Mouse (Mus musculus): ENCODE data around the gene Ndufa6. TPM values are rescaled to one million over a fixed set of nuclear protein-coding genes. Genes with fewer than 3 reads are reported as not detected.

The Ndufa6 gene
- polyA plus RNA-seq (2017; shearing (Covaris generic)): 299 TPM

DNA sequence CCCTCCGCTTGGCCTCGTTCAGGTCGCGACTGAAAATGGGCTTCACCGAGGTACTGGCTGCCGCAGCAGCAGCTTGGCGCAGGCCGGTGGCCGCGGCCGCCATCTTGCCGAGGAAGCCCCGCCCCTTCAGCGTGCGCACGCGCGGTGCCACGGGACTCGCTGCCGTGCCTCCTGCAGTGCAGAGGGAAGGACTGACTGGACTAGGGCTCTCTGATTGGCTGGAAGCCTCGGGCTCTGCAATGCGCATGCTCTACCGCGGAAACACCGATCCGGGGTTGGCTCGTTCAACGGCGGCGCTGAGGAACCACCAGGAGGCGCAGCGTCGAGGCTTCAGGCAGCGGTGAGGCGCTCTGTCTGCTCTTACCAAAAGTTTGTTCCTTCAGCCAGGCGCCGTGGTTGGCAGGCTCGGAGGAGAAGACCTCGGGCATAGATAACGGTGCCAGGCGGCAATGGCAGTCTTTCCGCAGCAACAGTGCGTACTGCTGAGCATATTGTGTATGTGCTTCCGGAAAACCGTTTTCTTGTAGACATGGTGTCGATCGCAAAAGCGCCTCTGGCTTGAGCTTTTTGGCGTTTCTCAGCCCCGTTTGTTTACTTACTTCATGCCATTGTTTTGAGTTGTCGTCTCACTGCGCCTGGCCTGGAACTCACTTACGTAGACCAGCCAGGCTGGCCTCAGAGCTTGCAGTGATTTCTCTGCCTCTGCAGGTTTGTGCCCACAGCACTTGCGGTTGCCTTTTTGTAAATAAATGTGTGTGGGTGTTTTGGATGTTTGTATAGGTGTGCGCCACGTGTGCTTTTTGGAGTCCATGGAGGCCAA, at the start of gene Ndufa6:
Gene Ndufa6, minus strand, starts transcription at position 197 of the 820 bp plus-strand sequence.

DNA sequence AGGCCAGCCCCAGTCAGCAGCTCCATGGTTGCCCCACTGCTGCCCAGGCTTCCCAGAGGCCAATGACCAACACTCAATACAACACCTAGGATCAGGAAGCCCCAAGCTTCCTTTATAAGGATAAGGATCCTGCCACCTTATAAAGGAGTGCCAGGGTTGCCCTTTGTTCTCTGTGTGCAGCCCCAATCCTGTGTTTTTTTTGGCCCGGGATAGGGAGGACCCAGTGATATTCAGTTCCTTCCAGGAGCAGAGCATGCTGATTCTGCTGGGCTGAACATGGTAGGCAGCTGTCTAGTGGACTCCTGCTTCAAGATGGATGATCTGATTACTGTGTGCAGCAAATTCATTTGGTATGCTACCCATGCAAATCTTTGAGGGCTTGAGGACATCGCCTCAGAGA, 39.8 kb upstream of the Ndufa6 start, which contains the start of gene Cyp2d11:
Gene Cyp2d11, minus strand, starts transcription at position 101 of the 400 bp plus-strand sequence.

DNA sequence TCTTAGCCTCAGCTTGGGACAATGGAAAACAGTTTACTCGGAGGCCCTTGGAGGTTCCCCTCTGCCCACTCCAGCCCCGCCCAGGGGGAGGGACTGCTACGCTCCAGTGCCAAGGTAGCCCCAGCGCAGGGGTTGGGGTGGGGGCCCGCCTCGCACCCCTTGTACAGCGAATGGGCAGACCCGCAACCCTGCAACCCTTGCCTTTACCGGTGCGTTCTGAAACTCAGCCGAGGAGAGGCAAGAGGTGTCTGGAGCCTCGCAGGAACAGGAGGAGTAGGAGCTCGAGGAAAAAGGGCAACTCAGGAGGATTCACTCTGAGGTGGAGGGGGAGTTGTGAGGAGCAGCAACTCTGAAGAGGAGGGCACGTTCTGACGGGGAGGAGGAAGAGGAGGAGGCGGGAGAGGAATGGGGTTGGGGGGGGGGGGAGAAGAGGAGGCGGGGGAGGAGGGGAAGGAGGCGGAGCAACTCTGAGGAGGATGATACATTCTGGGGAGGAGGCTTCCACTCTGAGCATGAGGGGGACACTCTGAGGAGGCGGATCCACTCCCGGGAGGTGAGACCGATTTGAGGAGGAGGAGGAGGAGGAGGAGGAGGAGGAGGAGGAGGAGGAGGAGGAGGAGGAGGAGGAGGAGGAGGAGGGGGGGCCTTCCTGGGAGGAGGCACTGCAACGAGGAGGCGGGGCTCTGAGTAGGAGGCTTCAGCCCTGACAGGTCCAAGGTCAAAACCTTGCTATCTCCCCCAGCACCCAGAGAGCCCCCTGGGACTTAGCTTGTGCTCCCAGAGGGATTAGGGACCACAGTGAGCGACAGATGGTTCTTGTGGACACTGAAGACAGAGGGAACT, 26.0 kb upstream of the Ndufa6 start, which contains the start of gene Cyp2d22:
Gene Cyp2d22, minus strand, starts transcription at position 390 of the 843 bp plus-strand sequence.

DNA sequence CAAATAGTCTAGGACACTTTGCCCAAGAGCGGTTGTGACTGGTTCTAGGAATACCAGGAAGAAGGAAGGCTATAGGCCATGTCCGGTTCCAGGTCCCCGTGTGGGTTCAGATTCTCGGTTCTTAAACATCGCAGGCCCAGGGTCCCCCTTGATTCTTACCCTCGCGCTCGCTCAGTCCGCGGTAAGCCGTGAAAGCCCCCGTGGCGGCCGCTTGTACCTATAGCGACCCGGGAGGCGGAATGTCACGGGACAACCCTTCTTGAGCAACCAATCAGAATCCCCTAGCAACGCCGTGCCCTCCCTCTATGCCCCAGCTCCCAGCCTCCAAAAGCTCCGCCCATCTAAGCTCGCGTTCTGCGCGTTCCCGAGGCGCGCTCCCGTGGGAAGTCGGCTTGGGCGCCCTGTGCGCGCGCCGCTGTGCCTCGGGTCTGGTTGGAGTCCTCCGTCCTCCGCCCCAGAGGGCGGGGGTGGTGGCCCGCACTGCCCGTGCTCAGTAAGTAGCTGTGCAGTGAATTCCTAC, 15.5 kb downstream of the Ndufa6 start, which contains the start of the genes Naga, Pheta2 and Smdt1:
Gene Naga, minus strand, starts transcription at position 333 of the 520 bp plus-strand sequence.
Gene Pheta2, plus strand, starts transcription at position 350 of the 520 bp plus-strand sequence.
Gene Smdt1, plus strand, starts transcription at position 367 of the 520 bp plus-strand sequence.

Other genes with a start within 250 kb of the Ndufa6 start
- 32.0 TPM for gene Ccdc134, start 226.4 kb downstream of the Ndufa6 start, polyA plus RNA-seq (2017; shearing (Covaris generic))
- gene Srebf2, start 207.1 kb downstream of the Ndufa6 start, polyA plus RNA-seq (2017; shearing (Covaris generic)): 151 TPM
- not detected for gene Shisa8, start 141.5 kb downstream of the Ndufa6 start, polyA plus RNA-seq (2017; shearing (Covaris generic))
- gene Tnfrsf13c, start 130.0 kb downstream of the Ndufa6 start, polyA plus RNA-seq (2017; shearing (Covaris generic)): 0.39 TPM
- gene Cenpm, start 109.6 kb downstream of the Ndufa6 start, polyA plus RNA-seq (2017; shearing (Covaris generic)): 1.4 TPM
- gene 1500009C09Rik, start 101.9 kb downstream of the Ndufa6 start, polyA plus RNA-seq (2017; shearing (Covaris generic)): not detected
- 0.94 TPM for gene Sept3, start 79.4 kb downstream of the Ndufa6 start, polyA plus RNA-seq (2017; shearing (Covaris generic))
- gene Wbp2nl, start 55.4 kb downstream of the Ndufa6 start, polyA plus RNA-seq (2017; shearing (Covaris generic)): not detected
- gene Naga, start 15.4 kb downstream of the Ndufa6 start, polyA plus RNA-seq (2017; shearing (Covaris generic)): 28.1 TPM
- gene Pheta2, start 15.4 kb downstream of the Ndufa6 start, polyA plus RNA-seq (2017; shearing (Covaris generic)): 0.61 TPM
- 196 TPM for gene Smdt1, start 15.4 kb downstream of the Ndufa6 start, polyA plus RNA-seq (2017; shearing (Covaris generic))
- 5.6 TPM for gene Cyp2d22, start 25.9 kb upstream of the Ndufa6 start, polyA plus RNA-seq (2017; shearing (Covaris generic))
- not detected for gene Cyp2d11, start 39.7 kb upstream of the Ndufa6 start, polyA plus RNA-seq (2017; shearing (Covaris generic))
- 0.93 TPM for gene Cyp2d10, start 52.9 kb upstream of the Ndufa6 start, polyA plus RNA-seq (2017; shearing (Covaris generic))
- not detected for gene Cyp2d9, start 79.1 kb upstream of the Ndufa6 start, polyA plus RNA-seq (2017; shearing (Covaris generic))
- gene Cyp2d12, start 200.8 kb upstream of the Ndufa6 start, polyA plus RNA-seq (2017; shearing (Covaris generic)): 0.32 TPM

All from effector memory CD4-positive, alpha-beta T cell, adult 7 months (primary cell).